Comparison of ENCODE assay signal across 12 mouse cellular contexts in genomic region chr10:78349464-78350165, GRCm38 (mm10). TPM values are rescaled to one million over a fixed set of nuclear protein-coding genes. Genes with fewer than 3 reads are reported as not detected.
DNase-seq lines count a peak whose midpoint lies in the region; ATAC-seq and TF ChIP-seq lines count a peak whose summit lies in the region.
"Had no signal": no experiment of that assay in that cellular context is flagged by ENCODE, and none has a peak within 500 bp of the region (broad histone marks: within the 10 kb centered on the region; RNA-seq: fewer than 3 reads in every experiment).

No protein-coding gene starts in this region.

- TF ChIP-seq EP300 in heart, adult 2 months (IDR thresholded peaks at IDR 0.05; ENCODE audit: insufficient read depth, low read depth, low read length) = no peak

- H3K9me3 ChIP-seq in limb, embryonic 13.5 days = no peaks in the 10 kb centered on the region
- H3K9me3 ChIP-seq in limb, embryonic 10.5 days (replicated peaks) = no peaks in the 10 kb centered on the region
- H3K9me3 ChIP-seq in hindbrain, postnatal 0 days (ENCODE audit: low read length) = no peaks in the 10 kb centered on the region
- H3K9me3 ChIP-seq in kidney, embryonic 14.5 days (ENCODE audit: control insufficient read depth, low read length) = no peaks in the 10 kb centered on the region
- no peaks in the 10 kb centered on the region for H3K9me3 ChIP-seq in liver, embryonic 16.5 days (replicated peaks; ENCODE audit: control insufficient read depth, low read length)
- H3K9me3 ChIP-seq: lung, embryonic 15.5 days had no signal

- no peak for TF ChIP-seq CTCF in hindbrain, postnatal 0 days (IDR thresholded peaks at IDR 0.05; ENCODE audit: low read depth)
- TF ChIP-seq CTCF in heart, adult 2 months (IDR thresholded peaks at IDR 0.05) = no peak

- peak overlapping the region; percentile 83; the same call in 1 of the 2 replicates for H3K4me2 ChIP-seq in limb, embryonic 13.5 days (replicated peaks)
- peak overlapping the region; percentile 82; the same call in 1 of the 2 replicates for H3K4me2 ChIP-seq in hindbrain, postnatal 0 days (ENCODE audit: low read depth, low read length)
- H3K4me2 ChIP-seq in kidney, embryonic 14.5 days (replicated peaks; ENCODE audit: low read depth, low read length) = peak overlapping the region; percentile 89; the same call in 1 of the 2 replicates
- peak overlapping the region; percentile 71 for H3K4me2 ChIP-seq in liver, embryonic 16.5 days (ENCODE audit: low read depth, low read length)
- H3K4me2 ChIP-seq: lung, embryonic 15.5 days had no signal

- no peak overlapping the region for H3K9ac ChIP-seq in limb, embryonic 13.5 days
- H3K9ac ChIP-seq in hindbrain, postnatal 0 days (replicated peaks; ENCODE audit: low read length) = 0 out of 2 replicates have a peak overlapping the region, but pooled peaks have one; percentile 6
- H3K9ac ChIP-seq in kidney, embryonic 14.5 days (ENCODE audit: low read depth, low read length) = 0 out of 2 replicates have a peak overlapping the region, but pooled peaks have one; percentile 99
- no peak overlapping the region for H3K9ac ChIP-seq in liver, embryonic 16.5 days (ENCODE audit: low read depth, low read length)
- H3K9ac ChIP-seq in heart, adult 2 months (ENCODE audit: low read depth, low read length) = no peak overlapping the region
- H3K9ac ChIP-seq: lung, embryonic 15.5 days had no signal

- H3K4me1 ChIP-seq in limb, embryonic 13.5 days = peaks cover 28% of the 10 kb centered on the region
- H3K4me1 ChIP-seq in limb, embryonic 10.5 days = peaks cover 34% of the 10 kb centered on the region
- peaks cover 21% of the 10 kb centered on the region for H3K4me1 ChIP-seq in hindbrain, postnatal 0 days (ENCODE audit: insufficient read depth, low read length)
- H3K4me1 ChIP-seq in kidney, embryonic 14.5 days (ENCODE audit: control insufficient read depth, insufficient read depth, low read length) = peaks cover 26% of the 10 kb centered on the region
- H3K4me1 ChIP-seq in liver, embryonic 16.5 days (ENCODE audit: control insufficient read depth, low read depth, low read length) = no peaks in the 10 kb centered on the region; the same call in none of the 2 replicates
- peaks cover 8% of the 10 kb centered on the region for H3K4me1 ChIP-seq in heart, adult 2 months (ENCODE audit: control insufficient read depth, insufficient read depth, low read length)

- peaks cover 7% of the 10 kb centered on the region; the same call in 1 of the 2 replicates for H3K79me2 ChIP-seq in heart, adult 2 months (replicated peaks; ENCODE audit: control insufficient read depth, insufficient read depth, low read length)

- TF ChIP-seq POLR2A in heart, adult 2 months (IDR thresholded peaks at IDR 0.05; ENCODE audit: insufficient read depth, low read depth, low read length) = no peak

- H3K27me3 ChIP-seq in limb, embryonic 13.5 days = peaks cover 5% of the 10 kb centered on the region; the same call in 1 of the 2 replicates
- no peaks in the 10 kb centered on the region for H3K27me3 ChIP-seq in limb, embryonic 10.5 days (ENCODE audit: low read depth, poor library complexity, severe bottlenecking)
- H3K27me3 ChIP-seq in hindbrain, postnatal 0 days (ENCODE audit: insufficient read depth, low read length) = no peaks in the 10 kb centered on the region
- H3K27me3 ChIP-seq in kidney, embryonic 14.5 days (ENCODE audit: control insufficient read depth, insufficient read depth, low read length) = no peaks in the 10 kb centered on the region
- peaks cover 41% of the 10 kb centered on the region for H3K27me3 ChIP-seq in liver, embryonic 16.5 days (ENCODE audit: control insufficient read depth, insufficient read depth, low read depth, low read length)
- H3K27me3 ChIP-seq in heart, adult 2 months (ENCODE audit: control insufficient read depth, insufficient read depth, low read length) = no peaks in the 10 kb centered on the region
- H3K27me3 ChIP-seq: lung, embryonic 15.5 days had no signal

- no peak for ATAC-seq in limb, embryonic 13.5 days (ENCODE audit: low FRiP score, low read depth)
- ATAC-seq in hindbrain, postnatal 0 days = no peak
- no peak; the same call in 1 of the 2 replicates for ATAC-seq in kidney, embryonic 14.5 days (ENCODE audit: low FRiP score, low TSS enrichment)
- ATAC-seq in liver, embryonic 16.5 days (ENCODE audit: low read depth) = peak; percentile 73

- intact Hi-C loops in heart, adult 2 months (cut with DNase I) = loop anchor here (2.0 to 5.0 kb wide), 2 partner anchors 38 to 71 kb away; no protein-coding TSS in a partner anchor

- no peak overlapping the region for H3K4me3 ChIP-seq in limb, embryonic 13.5 days
- no peak overlapping the region for H3K4me3 ChIP-seq in limb, embryonic 10.5 days
- no peak overlapping the region for H3K4me3 ChIP-seq in hindbrain, postnatal 0 days (ENCODE audit: low read length)
- H3K4me3 ChIP-seq in kidney, embryonic 14.5 days (ENCODE audit: low read length) = peak overlapping the region; percentile 14; the same call in 1 of the 2 replicates
- peak overlapping the region; percentile 71 for H3K4me3 ChIP-seq in liver, embryonic 16.5 days (ENCODE audit: low read depth, low read length)
- no peak overlapping the region for H3K4me3 ChIP-seq in heart, adult 2 months
- H3K4me3 ChIP-seq: lung, embryonic 15.5 days had no signal

- no peak overlapping the region for H3K27ac ChIP-seq in limb, embryonic 13.5 days
- no peak overlapping the region for H3K27ac ChIP-seq in limb, embryonic 10.5 days
- H3K27ac ChIP-seq in hindbrain, postnatal 0 days = no peak overlapping the region
- no peak overlapping the region for H3K27ac ChIP-seq in kidney, embryonic 14.5 days (ENCODE audit: low read depth, low read length)
- peak overlapping the region; percentile 52 for H3K27ac ChIP-seq in liver, embryonic 16.5 days (ENCODE audit: low read length)
- H3K27ac ChIP-seq in heart, adult 2 months = no peak overlapping the region
- H3K27ac ChIP-seq: lung, embryonic 15.5 days had no signal

- H3K36me3 ChIP-seq in limb, embryonic 13.5 days = peaks cover 4% of the 10 kb centered on the region; the same call in 1 of the 2 replicates
- no peaks in the 10 kb centered on the region for H3K36me3 ChIP-seq in limb, embryonic 10.5 days
- H3K36me3 ChIP-seq in hindbrain, postnatal 0 days (ENCODE audit: insufficient read depth, low read length) = no peaks in the 10 kb centered on the region
- no peaks in the 10 kb centered on the region for H3K36me3 ChIP-seq in kidney, embryonic 14.5 days (ENCODE audit: control insufficient read depth, insufficient read depth, low read length)
- H3K36me3 ChIP-seq in liver, embryonic 16.5 days (ENCODE audit: control insufficient read depth, insufficient read depth) = no peaks in the 10 kb centered on the region
- no peaks in the 10 kb centered on the region for H3K36me3 ChIP-seq in heart, adult 2 months (ENCODE audit: control insufficient read depth, insufficient read depth, low read length)
- H3K36me3 ChIP-seq: lung, embryonic 15.5 days had no signal

- 73% methylated on average over 15 of the region's 15 CpGs for WGBS in limb, embryonic 13.5 days
- 83% methylated on average over 15 of the region's 15 CpGs for WGBS in limb, embryonic 10.5 days
- WGBS in hindbrain, postnatal 0 days = 43% methylated on average over 15 of the region's 15 CpGs
- WGBS in kidney, embryonic 14.5 days = 64% methylated on average over 15 of the region's 15 CpGs
- WGBS in liver, embryonic 16.5 days (ENCODE audit: insufficient replicate concordance) = 48% methylated on average over 15 of the region's 15 CpGs
- WGBS in heart, adult 2 months = 78% methylated on average over 15 of the region's 15 CpGs

- DNase-seq in limb, embryonic 10.5 days (ENCODE audit: low spot score) = no peak
- DNase-seq in hindbrain, postnatal 0 days (ENCODE audit: low spot score) = no peak
- no peak for DNase-seq in adipocyte (ENCODE audit: low spot score)
- no peak for DNase-seq in gastrocnemius, adult 18-20 months (ENCODE audit: low spot score)
- no peak for DNase-seq in heart, adult 2 months
- DNase-seq: cerebellum, adult 9-11 months; gastrocnemius, postnatal 25 days; heart, postnatal 10 days had no signal

RNA-seq across cellular contexts. Expression of gene Agpat3, which starts 2.7 kb away (rescaled TPM):
- polyA plus RNA-seq in limb, embryonic 13.5 days (2015; fragmentation: Nextera tagmentation; extraction: Ambion mirVana) = 52.4 and 54.9 TPM in 2 replicates
- polyA plus RNA-seq in limb, embryonic 10.5 days (2016; fragmentation: Nextera tagmentation; extraction: Ambion mirVana) = 38.7 and 38.8 TPM in 2 replicates
- 123 and 158 TPM in 2 replicates for total RNA-seq in hindbrain, postnatal 0 days (2014; rRNA removed)
- polyA plus RNA-seq in hindbrain, postnatal 0 days (2015; fragmentation: Nextera tagmentation; extraction: Ambion mirVana) = 115 and 117 TPM in 2 replicates
- 66.4 and 84.7 TPM in 2 replicates for polyA plus RNA-seq in kidney, embryonic 14.5 days (2014; fragmentation: Nextera tagmentation; extraction: Ambion mirVana)
- polyA plus RNA-seq in liver, embryonic 16.5 days (2015; fragmentation: Nextera tagmentation; extraction: Ambion mirVana) = 20.6 and 26.8 TPM in 2 replicates
- 100 to 1,000 TPM; 115 to 118 TPM for total RNA-seq in gastrocnemius, adult 18-20 months (2021)
- total RNA-seq in heart, adult 2 months (2021) = 100 to 1,000 TPM; 209 to 232 TPM
- polyA plus RNA-seq in heart, adult 2 months (2012; rRNA removed) = 286 and 366 TPM in 2 replicates

Comparison
In these comparisons a context has a peak if more than half of its experiments do, and no peak if none do; other contexts are left out.
1. H3K4me3 ChIP-seq: peak in kidney, embryonic 14.5 days (single experiment) and liver, embryonic 16.5 days (single experiment); none in limb, embryonic 13.5 days (single experiment), limb, embryonic 10.5 days (single experiment), hindbrain, postnatal 0 days (single experiment) and heart, adult 2 months (single experiment).
2. H3K9ac ChIP-seq: peak in hindbrain, postnatal 0 days (single experiment) and kidney, embryonic 14.5 days (single experiment); none in limb, embryonic 13.5 days (single experiment), liver, embryonic 16.5 days (single experiment) and heart, adult 2 months (single experiment).
3. Peak in every context shown above with its lines, with median percentiles within 50 percentile points of each other: H3K4me2 ChIP-seq.